Mouse (Mus musculus) adrenal gland, postnatal 4 days (tissue): ENCODE measurements around the gene Tpx2. TPM values are rescaled to one million over a fixed set of nuclear protein-coding genes. Genes with fewer than 3 reads are reported as not detected.
A peak's percentile ranks its signal among the peaks of the same experiment; 100 is the strongest.

Experiments
- DNase-seq, 2 experiments: peaks; one replicate each; pipeline ENCODE4 v3.0.0; 2021 to 2022; ENCODE audit warnings: low spot score in 2 of 2, mixed read lengths in 2 of 2
- long read RNA-seq, 2 experiments: library from polyadenylated mRNA; stranded (forward); transcript quantifications; one replicate each; pipeline ENCODE4 v2.0.0; 2021
- total RNA-seq, 2 experiments: library from RNA; stranded (reverse); gene quantifications; 2 replicates each; pipeline ENCODE4 v1.2.3; 2021

Tpx2 gene
- 10 to 100 TPM; 31.7 to 39.7 TPM for total RNA-seq
- long read RNA-seq, experiment 1, partial matches to known transcripts: 3 of 5 reads
- long read RNA-seq, experiment 1, other reads (novel, unspliced or antisense): 1 of 5 reads
- long read RNA-seq, experiment 2, full-length matches to known transcripts: 8 of 25 reads
- long read RNA-seq, experiment 2, partial matches to known transcripts: 9 of 25 reads
- long read RNA-seq, experiment 2, other reads (novel, unspliced or antisense): 8 of 25 reads

GRCm38 (mm10) chr2:152847815-152848302 lies at the start of gene Tpx2:
Gene Tpx2, plus strand, starts transcription at chr2:152847964.
- DNase-seq: peak; percentile 79 to 93

GRCm38 (mm10) chr2:152799954-152800761 lies 47.6 kb upstream of the Tpx2 start:
- no peak for DNase-seq

GRCm38 (mm10) chr2:152800762-152801113 lies 47.0 kb upstream of the Tpx2 start:
- no peak for DNase-seq

GRCm38 (mm10) chr2:152802303-152802702 lies 45.5 kb upstream of the Tpx2 start:
- DNase-seq: no peak

- no peak for DNase-seq
Measured at GRCm38 (mm10) chr2:152803081-152803480, 44.7 kb upstream of the Tpx2 start.

- DNase-seq: no peak
Measured at GRCm38 (mm10) chr2:152804408-152805110, 43.2 kb upstream of the Tpx2 start.

- no peak for DNase-seq
Measured at GRCm38 (mm10) chr2:152805111-152805490, 42.7 kb upstream of the Tpx2 start.

GRCm38 (mm10) chr2:152806037-152806436 lies 41.7 kb upstream of the Tpx2 start:
- no peak for DNase-seq

GRCm38 (mm10) chr2:152808178-152808577 lies 39.6 kb upstream of the Tpx2 start:
- DNase-seq: no peak

- no peak for DNase-seq
Measured at GRCm38 (mm10) chr2:152810158-152810941, 37.4 kb upstream of the Tpx2 start.

- no peak for DNase-seq
Measured at GRCm38 (mm10) chr2:152811336-152812165, 36.2 kb upstream of the Tpx2 start.

GRCm38 (mm10) chr2:152813232-152813631 lies 34.5 kb upstream of the Tpx2 start:
- DNase-seq: no peak

- DNase-seq: no peak
Measured at GRCm38 (mm10) chr2:152814213-152814874, 33.4 kb upstream of the Tpx2 start.

GRCm38 (mm10) chr2:152815879-152816656 lies 31.7 kb upstream of the Tpx2 start:
- DNase-seq: no peak

- no peak for DNase-seq
Measured at GRCm38 (mm10) chr2:152816657-152817348, 31.0 kb upstream of the Tpx2 start.

GRCm38 (mm10) chr2:152817596-152818291 lies 30.0 kb upstream of the Tpx2 start:
- DNase-seq: no peak

GRCm38 (mm10) chr2:152818679-152819078 lies 29.1 kb upstream of the Tpx2 start:
- DNase-seq: no peak
